Mouse (Mus musculus) small intestine, adult 2 months (tissue): ENCODE data around the gene Olfr566.

ENCODE experiments used
- CTCF ChIP-seq: fragments of 200-500 bp; IDR thresholded peaks from 2 replicates; pipeline ENCODE4 v1.5.1; 2012; ENCODE audit warnings: low read depth, mild to moderate bottlenecking, control low read depth, inconsistent platforms, low read length, moderate library complexity, mixed read lengths; ENCODE audit not compliant: insufficient replicate concordance, insufficient read length; ENCODE audit errors: extremely low read depth
- POLR2A ChIP-seq: fragments of 200-500 bp; IDR thresholded peaks from 2 replicates; pipeline ENCODE4 v1.6.1; 2012; ENCODE audit warnings: low read depth, mild to moderate bottlenecking, control low read depth, inconsistent platforms, low read length, moderate library complexity

DNA sequence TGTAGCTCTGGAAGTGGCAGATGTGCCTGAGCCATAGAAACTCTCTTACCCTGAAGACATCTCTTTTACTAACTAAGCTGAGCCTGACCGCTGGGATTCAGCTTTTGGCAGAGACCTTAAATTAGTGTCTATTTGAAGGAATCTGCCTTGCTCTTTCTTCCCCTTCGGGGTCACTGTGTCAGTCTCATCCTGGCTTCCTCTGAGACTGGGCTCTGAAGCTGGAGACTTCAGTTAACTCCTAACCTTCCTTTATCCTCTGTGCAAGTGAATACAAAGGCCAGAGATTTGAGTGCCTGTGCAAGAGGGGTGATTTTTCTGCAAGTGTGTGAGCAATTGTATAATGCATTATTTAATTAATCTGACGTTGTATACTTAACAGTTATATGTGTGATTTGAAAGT, 32.2 kb upstream of the Olfr566 start, which contains the start of gene Olfr569:
- TF ChIP-seq CTCF (no peak), POLR2A (no peak)
